Comparison of ENCODE assay signal across 9 mouse cellular contexts in the genomic region with DNA sequence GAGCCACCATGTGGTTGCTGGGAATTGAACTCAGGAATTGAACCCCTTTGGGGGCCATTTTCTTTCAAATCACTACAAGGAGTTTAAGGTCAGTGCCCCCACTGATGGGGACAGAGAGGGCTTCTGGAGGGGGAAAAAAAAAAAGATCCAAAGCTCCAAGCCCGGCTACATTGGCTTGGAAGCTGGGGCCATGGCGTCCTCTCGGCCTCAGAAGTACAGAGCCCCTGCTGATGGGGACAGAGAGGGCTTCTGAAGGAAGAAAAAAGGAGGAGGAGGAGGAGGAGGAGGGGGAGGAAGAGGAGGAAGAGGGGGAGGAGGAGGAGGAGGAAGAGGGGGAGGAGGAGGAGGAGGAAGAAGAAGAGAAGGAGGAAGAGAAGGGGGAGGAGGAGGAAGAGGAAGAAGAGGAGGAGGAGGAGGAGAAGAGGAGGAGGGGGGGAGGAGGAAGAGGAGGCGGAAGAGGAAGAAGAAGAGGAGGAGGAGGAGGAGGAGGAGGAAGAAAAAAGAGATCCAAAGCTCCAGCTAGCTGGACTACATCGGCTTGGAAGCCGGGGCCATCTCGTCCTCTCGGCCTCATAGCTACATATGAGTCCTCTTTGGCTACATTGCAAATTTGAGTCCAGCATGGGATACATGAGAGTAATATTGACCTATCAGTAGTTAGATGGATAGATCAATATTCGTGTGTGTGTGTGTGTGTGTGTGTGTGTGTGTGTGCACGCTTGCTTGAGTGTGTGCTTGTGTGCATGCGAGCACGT. TPM values are rescaled to one million over a fixed set of nuclear protein-coding genes. Genes with fewer than 3 reads are reported as not detected.
DNase-seq lines count a peak whose midpoint lies in the region; ATAC-seq and TF ChIP-seq lines count a peak whose summit lies in the region.
"Had no signal": no experiment of that assay in that cellular context is flagged by ENCODE, and none has a peak within 500 bp of the region (broad histone marks: within the 10 kb centered on the region; RNA-seq: fewer than 3 reads in every experiment).

No protein-coding gene starts in this region.

- H3K27me3 ChIP-seq in neural tube, embryonic 15.5 days (replicated peaks), result no peaks in the 10 kb centered on the region
- no peaks in the 10 kb centered on the region for H3K27me3 ChIP-seq in liver, embryonic 14.5 days (ENCODE audit: control insufficient read depth, insufficient read depth, low read length)

- H3K4me2 ChIP-seq in neural tube, embryonic 15.5 days, result no peak overlapping the region
- no peak overlapping the region for H3K4me2 ChIP-seq in liver, embryonic 14.5 days (ENCODE audit: low read depth)

- peak; percentile 78 for DNase-seq in neural tube, embryonic 10.5 days (ENCODE audit: extremely low spot score, low spot score)
- DNase-seq in adrenal gland, postnatal 4 days (ENCODE audit: low spot score in 2 of 2), result peak; percentile 44 to 54
- peak; percentile 91 to 96 (median 94) for DNase-seq in liver, embryonic 14.5 days (ENCODE audit: low read depth in 3 of 3, low spot score in 3 of 3)
- peak; percentile 6 to 11 for DNase-seq in right cerebral cortex, adult 2 months (ENCODE audit: low spot score in 2 of 2)
- DNase-seq in urinary bladder, postnatal 4 days (ENCODE audit: low spot score in 2 of 2), result peak; percentile 64 to 97

- H3K9ac ChIP-seq in neural tube, embryonic 15.5 days (replicated peaks), result no peak overlapping the region
- no peak overlapping the region for H3K9ac ChIP-seq in liver, embryonic 14.5 days (replicated peaks)

- TF ChIP-seq EP300 in liver, embryonic 14.5 days (IDR thresholded peaks at IDR 0.05; ENCODE audit: low read depth), result no peak

- H3K27ac ChIP-seq in neural tube, embryonic 15.5 days (replicated peaks), result no peak overlapping the region
- no peak overlapping the region for H3K27ac ChIP-seq in liver, embryonic 14.5 days

- no peaks in the 10 kb centered on the region for H3K9me3 ChIP-seq in neural tube, embryonic 15.5 days (replicated peaks)
- no peaks in the 10 kb centered on the region for H3K9me3 ChIP-seq in liver, embryonic 14.5 days (ENCODE audit: control insufficient read depth, low read length)

- no peaks in the 10 kb centered on the region for H3K36me3 ChIP-seq in neural tube, embryonic 15.5 days
- H3K36me3 ChIP-seq in liver, embryonic 14.5 days (replicated peaks; ENCODE audit: control insufficient read depth, insufficient read depth, low read depth), result no peaks in the 10 kb centered on the region

- H3K4me3 ChIP-seq in neural tube, embryonic 15.5 days (replicated peaks), result no peak overlapping the region
- H3K4me3 ChIP-seq in liver, embryonic 14.5 days (ENCODE audit: insufficient read depth in 1 of 2, low read depth in 2 of 2, low read length in 2 of 2), result no peak overlapping the region

- no peak for TF ChIP-seq CTCF in liver, embryonic 14.5 days (IDR thresholded peaks at IDR 0.05; ENCODE audit: low read depth)

- ATAC-seq in neural tube, embryonic 15.5 days (ENCODE audit: low FRiP score), result no peak
- ATAC-seq in erythroid progenitor cell, adult 5-6 weeks (replicated peaks; ENCODE audit: low FRiP score, poor library complexity, severe bottlenecking), result peak; percentile 86
- peak; percentile 84 for ATAC-seq in inflammation-experienced regulatory T-cells, adult 6 months
- peak; percentile 82 for ATAC-seq in liver, embryonic 14.5 days (ENCODE audit: insufficient read depth)

- WGBS in neural tube, embryonic 15.5 days, result 61% methylated on average over 11 of the region's 12 CpGs
- 46% methylated on average over 12 of the region's 12 CpGs for WGBS in liver, embryonic 14.5 days (ENCODE audit: insufficient replicate concordance)

- no peaks in the 10 kb centered on the region for H3K4me1 ChIP-seq in neural tube, embryonic 15.5 days
- peaks cover 16 to 22% of the 10 kb centered on the region in 2 experiments for H3K4me1 ChIP-seq in liver, embryonic 14.5 days (replicated peaks; ENCODE audit: control insufficient read depth in 2 of 2, insufficient read depth in 2 of 2, low read length in 1 of 2)

RNA-seq across cellular contexts. Expression of a gene that starts 15.9 kb away (rescaled TPM):
- polyA plus RNA-seq in neural tube, embryonic 15.5 days (2015; fragmentation: Nextera tagmentation; extraction: Ambion mirVana), result 60.0 and 67.8 TPM in 2 replicates
- 10 to 100 TPM; 55.4 to 63.4 TPM for total RNA-seq in adrenal gland, postnatal 4 days (2021)
- 13.7 and 24.7 TPM in 2 replicates for total RNA-seq in erythroid progenitor cell, adult 5-6 weeks (2015; ENCODE audit: low replicate concordance)
- total RNA-seq in erythroid progenitor cell, adult 5-6 weeks (2017; ENCODE audit: low replicate concordance), result 22.9 and 25.8 TPM in 2 replicates
- 10 to 100 TPM; 62.9 to 90.5 (median 81.1) TPM for polyA plus RNA-seq in inflammation-experienced regulatory T-cells, adult 6 months (2017; shearing (Covaris generic))
- 7.2 and 14.8 TPM in 2 replicates for polyA plus RNA-seq in liver, embryonic 14.5 days (2012; rRNA removed)
- polyA plus RNA-seq in liver, embryonic 14.5 days (2014; fragmentation: Nextera tagmentation; extraction: Ambion mirVana), result 37.1 and 41.9 TPM in 2 replicates

RNA-seq across cellular contexts. Expression of a gene that starts 59.1 kb away (rescaled TPM):
- not detected in 2 replicates for polyA plus RNA-seq in neural tube, embryonic 15.5 days (2015; fragmentation: Nextera tagmentation; extraction: Ambion mirVana)
- not detected for total RNA-seq in adrenal gland, postnatal 4 days (2021)
- total RNA-seq in erythroid progenitor cell, adult 5-6 weeks (2015; ENCODE audit: low replicate concordance), result not detected in 2 replicates
- total RNA-seq in erythroid progenitor cell, adult 5-6 weeks (2017; ENCODE audit: low replicate concordance), result not detected in 2 replicates
- not detected for polyA plus RNA-seq in inflammation-experienced regulatory T-cells, adult 6 months (2017; shearing (Covaris generic))
- not detected in 2 replicates for polyA plus RNA-seq in liver, embryonic 14.5 days (2012; rRNA removed)
- not detected in 2 replicates for polyA plus RNA-seq in liver, embryonic 14.5 days (2014; fragmentation: Nextera tagmentation; extraction: Ambion mirVana)
- total RNA-seq: gastrocnemius, adult 8-10 months had no signal

Comparison
In these comparisons a context has a peak if more than half of its experiments do, and no peak if none do; other contexts are left out.
1. DNase-seq: peak in every context shown above with its lines; median percentile 94 in liver, embryonic 14.5 days; 80 in urinary bladder, postnatal 4 days; 78 in neural tube, embryonic 10.5 days; 49 in adrenal gland, postnatal 4 days; 8 in right cerebral cortex, adult 2 months.